Mouse (Mus musculus): Measurements from ENCODE around the gene Fhad1. TPM values are rescaled to one million over a fixed set of nuclear protein-coding genes. Genes with fewer than 3 reads are reported as not detected.
"Not testable (repeated sequence)": the region's sequence is repeated elsewhere in the genome, so short reads cannot be mapped to it uniquely, and the experiment has no call there.

Gene Fhad1
- polyA plus RNA-seq, 2 experiments, result 0.11 to 0.23 TPM

DNA sequence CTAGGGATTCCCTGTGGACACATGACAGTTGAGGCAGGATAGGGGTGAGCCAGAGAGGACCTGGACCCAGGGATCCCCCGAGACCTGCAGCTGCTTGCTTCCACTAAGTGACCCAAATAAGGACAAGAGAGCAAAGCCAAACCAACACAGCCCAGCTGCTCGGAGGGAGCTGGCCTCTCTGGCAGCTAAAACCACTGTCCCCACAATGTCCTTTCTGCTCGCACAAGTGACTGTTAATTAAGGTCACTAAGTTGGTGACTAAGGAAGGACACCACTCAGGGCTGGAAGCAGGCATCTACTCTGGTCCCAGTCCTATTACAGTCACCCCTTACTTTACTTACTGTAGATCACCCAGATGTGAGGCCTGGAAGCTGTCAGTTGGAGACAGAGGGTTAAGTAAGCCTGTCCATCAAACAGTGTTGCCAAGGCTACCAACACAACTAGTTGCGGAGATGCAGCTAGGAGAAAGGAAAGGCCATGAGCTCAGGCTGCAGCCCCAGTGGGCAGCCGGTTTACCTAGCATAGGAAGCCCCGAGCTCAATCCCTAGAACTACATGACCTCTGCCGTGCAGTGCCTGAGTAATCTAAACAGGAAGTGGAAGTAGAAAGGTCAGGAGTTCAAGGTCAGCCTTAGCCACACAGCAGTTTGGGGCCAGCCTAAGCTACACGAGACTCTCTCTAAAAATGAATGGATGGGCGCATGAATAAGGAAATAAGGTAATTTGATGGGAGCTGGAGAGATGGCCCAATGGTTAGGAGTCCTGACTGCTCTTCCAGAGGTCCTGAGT is 39.0 kb upstream of the Fhad1 start:
- TF ChIP-seq CTCF (IDR thresholded peaks at IDR 0.05; ENCODE audit: low read depth) (no peak), EP300 (IDR thresholded peaks at IDR 0.05; ENCODE audit: low read depth) (no peak)
- no peak for ATAC-seq (ENCODE audit: insufficient read depth)
- no peaks in the 10 kb centered on the region for H3K9me3 ChIP-seq (ENCODE audit: control insufficient read depth, low read length)
- no peak overlapping the region for H3K9ac ChIP-seq (replicated peaks)
- DNase-seq (ENCODE audit: low read depth in 3 of 3, low spot score in 3 of 3), result no peak
- H3K27ac ChIP-seq, result no peak overlapping the region
- no peaks in the 10 kb centered on the region for H3K36me3 ChIP-seq (replicated peaks; ENCODE audit: control insufficient read depth, insufficient read depth, low read depth)
- H3K4me1 ChIP-seq (replicated peaks; ENCODE audit: control insufficient read depth in 2 of 2, insufficient read depth in 2 of 2, low read length in 1 of 2), result peaks cover 20 to 47% of the 10 kb centered on the region in 2 experiments
- no peak overlapping the region for H3K4me2 ChIP-seq (ENCODE audit: low read depth)
- no peaks in the 10 kb centered on the region for H3K27me3 ChIP-seq (ENCODE audit: control insufficient read depth, insufficient read depth, low read length)
- H3K4me3 ChIP-seq (ENCODE audit: insufficient read depth in 1 of 2, low read depth in 2 of 2, low read length in 2 of 2), result no peak overlapping the region
- 40% methylated on average over 9 of the region's 9 CpGs for WGBS (ENCODE audit: insufficient replicate concordance)

- Histone ChIP-seq H3K27ac (no peak overlapping the region), H3K27me3 (ENCODE audit: control insufficient read depth, insufficient read depth, low read length) (no peaks in the 10 kb centered on the region), H3K4me1 (replicated peaks; ENCODE audit: control insufficient read depth in 2 of 2, insufficient read depth in 2 of 2, low read length in 1 of 2) (peaks cover 24 to 52% of the 10 kb centered on the region in 2 experiments), H3K9ac (replicated peaks) (no peak overlapping the region), H3K9me3 (ENCODE audit: control insufficient read depth, low read length) (no peaks in the 10 kb centered on the region), H3K4me2 (ENCODE audit: low read depth) (no peak overlapping the region), H3K36me3 (replicated peaks; ENCODE audit: control insufficient read depth, insufficient read depth, low read depth) (no peaks in the 10 kb centered on the region), H3K4me3 (ENCODE audit: insufficient read depth in 1 of 2, low read depth in 2 of 2, low read length in 2 of 2) (no peak overlapping the region)
- 32% methylated on average over 4 of the region's 4 CpGs for WGBS (ENCODE audit: insufficient replicate concordance)
- DNase-seq (ENCODE audit: low read depth in 3 of 3, low spot score in 3 of 3) (no peak), ATAC-seq (ENCODE audit: insufficient read depth) (peak; percentile 32; the same call in 1 of the 2 replicates)
- TF ChIP-seq EP300 (IDR thresholded peaks at IDR 0.05; ENCODE audit: low read depth), result no peak
- TF ChIP-seq CTCF (IDR thresholded peaks at IDR 0.05; ENCODE audit: low read depth), result no peak
These were observed 38.4 kb upstream of the Fhad1 start for GRCm38 (mm10) chr4:142053261-142053660.

DNA sequence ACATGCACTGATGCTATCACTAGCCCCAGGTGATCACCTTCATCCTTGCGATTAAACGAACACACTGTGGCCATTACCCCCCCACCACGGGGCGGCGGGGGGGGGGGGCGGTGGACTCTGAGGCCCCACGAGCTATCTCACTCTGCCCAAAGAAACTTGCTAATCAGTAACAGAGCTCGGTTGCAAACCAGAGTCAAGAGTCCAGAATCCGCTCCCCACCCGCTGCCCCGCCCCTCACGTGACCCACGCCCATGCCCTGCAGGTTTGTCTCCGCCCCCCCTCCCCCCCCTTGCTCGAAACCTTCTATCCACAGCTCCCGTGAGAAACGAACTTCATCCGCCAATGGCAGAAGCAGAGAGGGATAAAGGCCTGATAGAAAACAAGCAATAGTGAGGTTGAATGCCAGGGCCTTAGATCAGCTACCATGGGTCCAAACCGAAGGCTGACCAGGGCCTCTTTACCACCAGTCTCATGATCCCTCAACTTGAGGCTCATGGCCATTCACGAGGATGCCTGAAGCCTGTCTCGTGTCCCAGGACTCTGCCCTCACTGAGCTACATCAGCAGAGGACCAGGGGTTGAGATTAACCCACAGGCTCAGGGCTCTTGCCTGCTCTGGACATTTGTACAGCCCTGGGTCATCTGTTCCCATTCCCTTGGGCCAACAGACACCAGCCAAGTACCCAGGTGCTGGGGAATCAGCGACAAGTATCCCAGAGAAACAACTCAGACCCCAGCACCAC is 37.7 kb upstream of the Fhad1 start:
- Histone ChIP-seq H3K36me3 (replicated peaks; ENCODE audit: control insufficient read depth, insufficient read depth, low read depth) (no peaks in the 10 kb centered on the region), H3K9me3 (ENCODE audit: control insufficient read depth, low read length) (no peaks in the 10 kb centered on the region), H3K27me3 (ENCODE audit: control insufficient read depth, insufficient read depth, low read length) (no peaks in the 10 kb centered on the region), H3K4me2 (ENCODE audit: low read depth) (peak overlapping the region; percentile 7; the same call in 1 of the 2 replicates), H3K4me1 (replicated peaks; ENCODE audit: control insufficient read depth in 2 of 2, insufficient read depth in 2 of 2, low read length in 1 of 2) (peaks cover 29 to 57% of the 10 kb centered on the region in 2 experiments), H3K27ac (peak overlapping the region; percentile 19; the same call in 1 of the 2 replicates), H3K9ac (replicated peaks) (no peak overlapping the region), H3K4me3 (ENCODE audit: insufficient read depth in 1 of 2, low read depth in 2 of 2, low read length in 2 of 2) (no peak overlapping the region)
- DNase-seq (ENCODE audit: low read depth in 3 of 3, low spot score in 3 of 3) (peak in 1 of 3 experiments; percentile 33), ATAC-seq (ENCODE audit: insufficient read depth) (peak; percentile 44; the same call in 1 of the 2 replicates)
- 30% methylated on average over 22 of the region's 22 CpGs for WGBS (ENCODE audit: insufficient replicate concordance)
- TF ChIP-seq CTCF (IDR thresholded peaks at IDR 0.05; ENCODE audit: low read depth) (no peak), EP300 (IDR thresholded peaks at IDR 0.05; ENCODE audit: low read depth) (no peak)

- ATAC-seq (ENCODE audit: insufficient read depth); H3K36me3 ChIP-seq (replicated peaks; ENCODE audit: control insufficient read depth, insufficient read depth, low read depth); H3K4me2 ChIP-seq (ENCODE audit: low read depth); DNase-seq (ENCODE audit: low read depth in 3 of 3, low spot score in 3 of 3); H3K9ac ChIP-seq (replicated peaks); H3K4me3 ChIP-seq (ENCODE audit: insufficient read depth in 1 of 2, low read depth in 2 of 2, low read length in 2 of 2); H3K27ac ChIP-seq; H3K27me3 ChIP-seq (ENCODE audit: control insufficient read depth, insufficient read depth, low read length); H3K9me3 ChIP-seq (ENCODE audit: control insufficient read depth, low read length): not testable (repeated sequence)
- H3K4me1 ChIP-seq (replicated peaks; ENCODE audit: control insufficient read depth in 2 of 2, insufficient read depth in 2 of 2, low read length in 1 of 2), result peaks cover 29 to 57% of the 10 kb centered on the region in 2 experiments
- 71% methylated on average over 6 of the region's 6 CpGs for WGBS (ENCODE audit: insufficient replicate concordance)
These were observed 37.0 kb upstream of the Fhad1 start for GRCm38 (mm10) chr4:142051883-142052282.

- H3K9ac ChIP-seq (replicated peaks), result no peak overlapping the region
- H3K4me1 ChIP-seq (replicated peaks; ENCODE audit: control insufficient read depth in 2 of 2, insufficient read depth in 2 of 2, low read length in 1 of 2), result peaks cover 29 to 57% of the 10 kb centered on the region in 2 experiments
- H3K36me3 ChIP-seq (replicated peaks; ENCODE audit: control insufficient read depth, insufficient read depth, low read depth), result no peaks in the 10 kb centered on the region
- no peak overlapping the region for H3K27ac ChIP-seq
- TF ChIP-seq EP300 (IDR thresholded peaks at IDR 0.05; ENCODE audit: low read depth), result no peak
- TF ChIP-seq CTCF (IDR thresholded peaks at IDR 0.05; ENCODE audit: low read depth), result peak; percentile 44
- DNase-seq (ENCODE audit: low read depth in 3 of 3, low spot score in 3 of 3), result no peak
- 74% methylated on average over 5 of the region's 5 CpGs for WGBS (ENCODE audit: insufficient replicate concordance)
- no peak overlapping the region for H3K4me2 ChIP-seq (ENCODE audit: low read depth)
- H3K9me3 ChIP-seq (ENCODE audit: control insufficient read depth, low read length), result no peaks in the 10 kb centered on the region
- no peaks in the 10 kb centered on the region for H3K27me3 ChIP-seq (ENCODE audit: control insufficient read depth, insufficient read depth, low read length)
- ATAC-seq (ENCODE audit: insufficient read depth), result no peak
- H3K4me3 ChIP-seq (ENCODE audit: insufficient read depth in 1 of 2, low read depth in 2 of 2, low read length in 2 of 2), result no peak overlapping the region
These were observed 35.1 kb upstream of the Fhad1 start for GRCm38 (mm10) chr4:142049963-142050362.

All from liver, embryonic 14.5 days (tissue).